Mouse (Mus musculus) embryonic facial prominence, embryonic 12.5 days (tissue): Measurements from ENCODE around the gene Pde5a. TPM values are rescaled to one million over a fixed set of nuclear protein-coding genes. Genes with fewer than 3 reads are reported as not detected.

Source experiments
- ATAC-seq: fragments of 200-750 bp; cut with Nextera tagmentation; 2 replicates; pipeline ENCODE4 v1.8.0; 2017; ENCODE audit not compliant: insufficient number of reproducible peaks, insufficient read depth, low FRiP score, low TSS enrichment
- H3K27ac ChIP-seq: fragments of 300-500 bp; sonication (generic); 2 replicates; pipeline ENCODE4 v1.5.1; 2016; ENCODE audit warnings: mild to moderate bottlenecking
- H3K27me3 ChIP-seq: fragments of 300-500 bp; sonication (generic); 2 replicates; pipeline ENCODE4 v1.6.1; 2016; ENCODE audit warnings: mild to moderate bottlenecking, moderate library complexity
- H3K36me3 ChIP-seq: fragments of 300-500 bp; sonication (generic); 2 replicates; pipeline ENCODE4 v1.6.1; 2016; ENCODE audit warnings: mild to moderate bottlenecking
- H3K4me1 ChIP-seq: fragments of 300-500 bp; sonication (generic); 2 replicates; pipeline ENCODE4 v1.6.1; 2016
- H3K4me2 ChIP-seq: fragments of 300-500 bp; sonication (generic); replicated peaks from 2 replicates; pipeline ENCODE4 v1.6.1; 2016; ENCODE audit warnings: mild to moderate bottlenecking, moderate library complexity
- H3K4me3 ChIP-seq: fragments of 300-500 bp; sonication (generic); 2 replicates; pipeline ENCODE4 v1.5.1; 2016; ENCODE audit warnings: mild to moderate bottlenecking
- H3K9ac ChIP-seq: fragments of 300-500 bp; sonication (generic); 2 replicates; pipeline ENCODE4 v1.6.1; 2016; ENCODE audit warnings: mild to moderate bottlenecking, moderate library complexity
- H3K9me3 ChIP-seq: fragments of 300-500 bp; sonication (generic); 2 replicates; pipeline ENCODE4 v1.6.1; 2016; ENCODE audit warnings: mild to moderate bottlenecking, moderate library complexity
- WGBS: fragments of 180-500 bp; shearing (Covaris S2); methylation state at CpG from one replicate; pipeline ENCODE4 v1.1.7; 2016; 5-methylcytosine and 5-hydroxymethylcytosine counted together
- polyA plus RNA-seq: library from polyadenylated mRNA; unstranded; fragments of >200 nt; fragmentation: Nextera tagmentation; extraction: Ambion mirVana; gene quantifications from 2 replicates; pipeline ENCODE4 v1.2.1, GENCODE M21; 2016

Pde5a gene
- polyA plus RNA-seq, 1 experiment from 2014 or later = 5.2 TPM

DNA sequence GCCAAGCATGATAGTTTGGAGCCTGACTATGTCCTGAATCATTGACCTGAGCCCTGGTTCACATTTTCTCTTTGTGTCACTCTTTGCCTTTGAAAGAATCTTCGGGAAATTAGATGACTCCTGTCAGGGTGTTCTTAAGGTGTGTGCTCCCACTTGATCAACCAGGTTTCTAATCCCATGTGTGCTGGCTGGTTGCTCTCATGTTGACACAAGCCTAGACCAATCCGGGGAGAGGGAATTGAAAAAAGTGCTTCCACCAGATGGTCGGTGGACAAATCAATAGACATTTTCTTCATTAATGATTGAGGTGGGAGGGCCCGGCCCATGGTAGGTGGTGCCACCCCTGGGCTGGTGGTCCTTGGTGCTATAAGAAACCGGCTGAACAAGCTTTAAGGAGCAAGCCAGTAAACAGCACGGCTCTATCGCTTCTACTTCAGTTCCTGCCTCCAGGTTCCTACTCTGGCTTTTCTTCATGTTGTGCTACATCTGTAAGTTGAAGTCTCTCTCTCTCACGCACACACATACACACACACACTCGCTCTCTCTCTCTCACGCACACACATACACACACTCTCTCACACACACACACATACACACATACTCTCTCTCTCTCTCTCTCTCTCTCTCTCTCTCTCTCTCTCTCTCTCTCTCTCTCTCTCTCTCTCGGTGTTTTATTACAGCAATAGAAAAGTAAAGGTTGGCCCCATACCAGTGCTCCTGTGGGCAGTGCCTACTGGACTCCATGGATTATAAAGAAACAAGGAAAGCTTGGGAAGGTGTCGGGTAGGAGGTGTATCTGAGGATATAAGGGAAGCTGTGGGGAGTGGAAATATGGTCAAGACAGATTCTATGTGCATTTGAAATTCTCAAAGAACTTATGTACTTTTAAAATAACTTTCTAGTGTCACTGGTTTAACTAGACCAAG lies 132.1 kb downstream of the Pde5a start:
- WGBS = 81% methylated on average over 12 of the region's 12 CpGs
- ATAC-seq = no peak
- Histone ChIP-seq H3K4me2 (no peak overlapping the region), H3K9me3 (no peaks in the 10 kb centered on the region), H3K36me3 (no peaks in the 10 kb centered on the region), H3K4me3 (no peak overlapping the region), H3K9ac (no peak overlapping the region), H3K4me1 (no peaks in the 10 kb centered on the region), H3K27ac (no peak overlapping the region), H3K27me3 (no peaks in the 10 kb centered on the region)

DNA sequence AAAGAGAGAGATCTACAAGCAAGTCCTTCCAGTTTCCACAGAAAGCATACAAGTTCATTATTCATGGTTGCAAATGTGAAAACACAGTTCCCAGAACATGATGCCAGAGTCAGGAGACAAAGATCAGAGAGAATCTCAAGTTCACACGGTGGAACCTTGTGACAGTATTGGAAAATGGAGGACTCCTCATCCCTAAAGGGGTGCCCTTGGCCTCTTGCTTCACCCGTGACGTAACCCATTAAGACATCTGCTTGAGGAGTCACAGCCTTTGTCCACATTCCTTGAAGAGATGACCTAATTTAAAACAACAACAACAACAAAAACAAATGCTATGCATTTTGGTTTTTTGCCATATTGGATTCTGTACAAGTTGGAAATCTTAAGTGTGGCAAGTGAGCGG lies 136.3 kb downstream of the Pde5a start:
- H3K4me1 ChIP-seq = no peaks in the 10 kb centered on the region
- 88% methylated on average over 4 of the region's 4 CpGs for WGBS
- H3K9me3 ChIP-seq = no peaks in the 10 kb centered on the region
- ATAC-seq = no peak
- H3K4me2 ChIP-seq = no peak overlapping the region
- H3K4me3 ChIP-seq = no peak overlapping the region
- no peak overlapping the region for H3K27ac ChIP-seq
- no peak overlapping the region for H3K9ac ChIP-seq
- no peaks in the 10 kb centered on the region for H3K27me3 ChIP-seq
- no peaks in the 10 kb centered on the region for H3K36me3 ChIP-seq

DNA sequence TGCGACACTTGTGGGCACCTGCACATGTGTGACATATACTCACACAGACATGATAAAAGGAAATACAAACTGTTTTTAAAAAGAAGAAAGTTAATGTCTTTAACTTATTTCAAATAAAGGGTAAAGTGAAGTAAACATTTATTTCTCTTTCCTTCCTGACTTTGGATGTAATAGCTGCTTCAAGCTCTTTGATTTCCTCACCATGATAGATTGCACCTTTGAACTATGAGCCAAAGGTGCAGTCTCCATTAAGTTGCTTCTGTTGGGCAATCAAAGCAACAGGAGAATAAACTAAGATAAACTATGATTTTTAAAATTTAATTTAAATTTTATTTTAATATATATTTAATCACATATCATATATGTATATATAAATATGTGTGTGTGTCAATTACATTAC lies 139.5 kb downstream of the Pde5a start:
- H3K4me1 ChIP-seq = no peaks in the 10 kb centered on the region
- H3K4me3 ChIP-seq = no peak overlapping the region
- no peaks in the 10 kb centered on the region for H3K27me3 ChIP-seq
- no peak for ATAC-seq
- H3K9ac ChIP-seq = no peak overlapping the region
- H3K27ac ChIP-seq = no peak overlapping the region
- H3K36me3 ChIP-seq = no peaks in the 10 kb centered on the region
- WGBS = 96% methylated on average over 1 of the region's 1 CpGs
- H3K4me2 ChIP-seq = no peak overlapping the region
- H3K9me3 ChIP-seq = no peaks in the 10 kb centered on the region

DNA sequence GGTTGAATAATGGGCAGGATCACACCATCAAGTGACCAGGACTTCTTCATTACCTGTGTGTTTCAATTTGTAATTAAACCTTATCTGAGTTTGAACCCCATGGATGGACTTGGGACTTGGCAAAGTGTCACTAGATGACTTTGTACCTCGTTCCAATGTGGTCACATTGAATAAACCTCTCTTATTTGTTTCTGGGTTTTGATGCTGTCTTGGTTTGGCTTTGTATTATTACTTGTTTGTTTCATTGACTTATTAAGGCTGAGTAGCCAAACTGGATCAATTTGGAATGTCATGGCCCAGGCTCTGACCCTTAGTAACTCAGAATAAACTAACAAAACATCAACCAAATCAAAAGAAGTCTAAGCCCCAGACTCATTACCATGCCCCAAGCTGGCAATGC lies 142.8 kb downstream of the Pde5a start:
- Histone ChIP-seq H3K27me3 (no peaks in the 10 kb centered on the region), H3K36me3 (no peaks in the 10 kb centered on the region), H3K4me3 (no peak overlapping the region), H3K4me1 (no peaks in the 10 kb centered on the region), H3K4me2 (no peak overlapping the region), H3K9me3 (no peaks in the 10 kb centered on the region), H3K9ac (no peak overlapping the region), H3K27ac (no peak overlapping the region)
- ATAC-seq = no peak
- WGBS = 85% methylated on average over 1 of the region's 1 CpGs

DNA sequence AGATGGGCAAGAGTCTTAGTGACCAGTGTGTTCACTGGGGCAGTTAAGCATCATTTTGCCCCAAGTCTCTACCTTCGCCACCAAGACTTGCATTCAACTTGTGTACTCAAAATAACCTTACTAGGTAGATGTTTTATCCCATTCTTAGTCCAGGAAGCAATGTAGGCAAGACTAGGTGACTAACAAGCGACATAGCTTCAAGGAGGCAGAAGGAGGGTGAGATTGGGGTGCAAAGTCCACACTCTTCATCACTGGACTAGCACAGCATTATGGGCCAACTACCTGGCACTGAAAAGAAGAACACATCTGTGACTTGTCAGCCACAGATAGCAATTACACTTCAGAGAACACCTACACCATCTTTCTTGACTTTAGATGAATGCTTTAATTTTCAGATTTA lies 148.1 kb downstream of the Pde5a start:
- 91% methylated on average over 2 of the region's 2 CpGs for WGBS
- Histone ChIP-seq H3K4me3 (no peak overlapping the region), H3K9me3 (no peaks in the 10 kb centered on the region), H3K36me3 (no peaks in the 10 kb centered on the region), H3K27me3 (no peaks in the 10 kb centered on the region), H3K4me2 (no peak overlapping the region), H3K4me1 (no peaks in the 10 kb centered on the region), H3K9ac (no peak overlapping the region), H3K27ac (no peak overlapping the region)
- no peak for ATAC-seq

DNA sequence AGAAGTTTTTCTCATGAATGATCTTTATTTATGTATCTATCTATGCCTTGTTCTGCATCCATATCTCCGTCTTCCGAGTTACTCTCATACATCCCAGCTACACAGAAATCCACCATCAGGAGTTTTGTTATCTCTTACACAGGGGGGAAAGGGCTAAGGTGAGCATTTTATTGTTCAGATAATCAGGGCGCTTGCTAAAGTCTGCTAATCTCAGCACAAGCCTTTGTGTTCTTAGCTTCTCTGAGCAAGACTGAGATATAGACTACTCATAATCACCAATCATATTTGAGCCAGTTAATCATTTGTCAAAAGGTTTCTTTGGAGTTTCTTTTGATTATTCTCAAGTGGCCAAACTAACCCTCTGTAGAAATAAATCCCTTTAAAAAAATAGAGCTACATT lies 148.8 kb downstream of the Pde5a start:
- no peaks in the 10 kb centered on the region for H3K27me3 ChIP-seq
- 89% methylated on average over 3 of the region's 3 CpGs for WGBS

DNA sequence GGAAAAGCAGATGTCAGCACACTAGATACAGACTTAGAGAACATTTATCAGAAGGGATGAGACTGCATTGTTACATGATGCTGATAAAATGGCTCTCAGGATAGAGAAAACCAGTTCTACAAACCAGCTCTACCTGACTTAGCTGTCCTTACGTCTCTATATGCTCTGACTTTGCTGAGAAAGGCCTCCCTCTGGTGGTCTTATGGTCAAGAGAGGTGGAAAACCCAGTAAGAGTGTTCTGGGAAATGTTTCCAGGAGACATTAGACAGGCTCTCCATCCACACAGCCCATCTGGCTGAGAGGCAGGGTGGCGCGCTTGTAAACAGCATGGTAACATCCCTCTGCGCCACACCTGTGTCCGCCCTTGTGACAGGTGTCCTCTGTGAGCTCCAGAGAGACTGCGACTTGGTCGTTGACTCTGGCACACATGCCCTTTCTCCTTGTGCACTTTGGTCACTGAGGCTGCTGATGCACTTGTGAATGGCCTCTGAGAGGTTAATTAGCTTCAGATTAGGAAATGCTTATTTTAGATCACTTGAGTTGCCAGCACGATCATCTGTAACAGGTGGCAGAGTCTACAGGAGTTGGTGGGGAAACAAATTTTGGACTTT lies 150.1 kb downstream of the Pde5a start:
- Histone ChIP-seq H3K4me1 (no peaks in the 10 kb centered on the region), H3K4me3 (no peak overlapping the region), H3K9ac (no peak overlapping the region), H3K36me3 (no peaks in the 10 kb centered on the region), H3K27me3 (no peaks in the 10 kb centered on the region), H3K9me3 (no peaks in the 10 kb centered on the region), H3K4me2 (no peak overlapping the region), H3K27ac (no peak overlapping the region)
- 79% methylated on average over 8 of the region's 8 CpGs for WGBS
- ATAC-seq = no peak

More for the DNA sequence above, 148.8 kb downstream of the Pde5a start:
- Histone ChIP-seq H3K36me3 (no peaks in the 10 kb centered on the region), H3K4me1 (no peaks in the 10 kb centered on the region), H3K4me3 (no peak overlapping the region), H3K27ac (no peak overlapping the region), H3K9ac (no peak overlapping the region), H3K4me2 (no peak overlapping the region), H3K9me3 (no peaks in the 10 kb centered on the region)
- ATAC-seq = no peak

DNA sequence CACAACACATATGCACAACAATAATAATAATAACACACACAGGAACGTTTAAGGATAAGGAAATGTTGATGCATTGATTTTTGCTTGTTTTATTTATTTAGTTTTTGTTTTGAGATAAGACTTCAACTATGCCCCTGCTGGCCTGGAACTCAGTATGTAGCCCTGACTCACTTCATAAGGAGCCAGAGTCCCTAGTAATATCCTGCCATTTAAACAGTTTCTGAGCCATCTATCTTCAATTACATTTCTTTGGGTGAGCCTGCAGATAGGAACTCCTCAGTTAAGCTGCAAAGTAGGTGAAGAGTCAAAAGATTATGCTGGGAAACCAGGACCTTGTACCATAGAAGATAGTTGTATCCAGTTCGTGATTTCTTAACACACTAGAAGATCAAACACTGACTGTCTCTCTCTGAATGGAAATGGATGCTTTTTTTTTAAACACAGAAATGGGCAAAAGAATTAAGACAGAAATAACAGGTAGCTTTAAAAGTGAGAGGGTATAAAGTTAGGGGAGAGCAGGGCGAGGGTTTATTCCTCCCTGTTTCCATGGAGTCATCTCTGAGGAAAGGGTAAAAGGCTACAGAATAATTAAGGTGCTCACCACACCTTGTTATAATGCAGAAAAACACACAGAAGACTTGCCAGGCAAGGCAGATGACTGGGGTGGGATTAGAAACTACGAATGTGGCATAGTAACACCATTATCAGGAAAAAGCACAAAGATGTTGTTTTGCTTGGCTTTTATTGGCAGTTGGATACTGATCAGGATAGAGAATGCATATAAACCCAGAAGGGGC lies 159.0 kb downstream of the Pde5a start:
- Histone ChIP-seq H3K27ac (no peak overlapping the region), H3K4me3 (no peak overlapping the region), H3K36me3 (no peaks in the 10 kb centered on the region), H3K27me3 (no peaks in the 10 kb centered on the region), H3K4me2 (no peak overlapping the region), H3K9me3 (no peaks in the 10 kb centered on the region), H3K4me1 (no peaks in the 10 kb centered on the region), H3K9ac (no peak overlapping the region)
- ATAC-seq = no peak
- WGBS = 77% methylated on average over 4 of the region's 4 CpGs

DNA sequence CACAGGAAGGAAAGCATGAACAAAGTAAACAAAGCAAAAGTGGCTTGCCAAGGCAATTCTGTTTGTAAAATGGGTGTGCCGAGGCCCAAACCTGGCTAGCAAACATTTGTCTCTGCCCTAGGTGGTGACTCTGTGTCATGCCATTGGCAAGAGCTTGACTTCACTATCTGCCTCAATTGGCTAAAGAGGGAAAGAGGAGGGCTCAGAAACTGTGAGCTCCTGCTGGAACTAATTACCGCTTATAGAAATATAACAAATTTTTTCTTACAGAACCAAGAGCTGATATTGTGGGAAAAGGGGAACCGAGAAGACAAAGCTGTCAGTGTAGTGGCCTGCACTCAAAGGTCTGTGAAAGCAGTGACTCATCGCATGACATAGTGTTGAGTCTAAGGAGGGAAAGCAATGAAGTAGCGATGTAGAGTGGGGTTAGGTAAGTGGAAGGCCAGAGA lies 159.6 kb downstream of the Pde5a start:
- H3K4me2 ChIP-seq = no peak overlapping the region
- no peaks in the 10 kb centered on the region for H3K9me3 ChIP-seq
- no peak for ATAC-seq
- H3K36me3 ChIP-seq = no peaks in the 10 kb centered on the region
- no peaks in the 10 kb centered on the region for H3K27me3 ChIP-seq
- H3K27ac ChIP-seq = no peak overlapping the region
- no peak overlapping the region for H3K9ac ChIP-seq
- 75% methylated on average over 5 of the region's 5 CpGs for WGBS
- H3K4me1 ChIP-seq = no peaks in the 10 kb centered on the region
- no peak overlapping the region for H3K4me3 ChIP-seq

DNA sequence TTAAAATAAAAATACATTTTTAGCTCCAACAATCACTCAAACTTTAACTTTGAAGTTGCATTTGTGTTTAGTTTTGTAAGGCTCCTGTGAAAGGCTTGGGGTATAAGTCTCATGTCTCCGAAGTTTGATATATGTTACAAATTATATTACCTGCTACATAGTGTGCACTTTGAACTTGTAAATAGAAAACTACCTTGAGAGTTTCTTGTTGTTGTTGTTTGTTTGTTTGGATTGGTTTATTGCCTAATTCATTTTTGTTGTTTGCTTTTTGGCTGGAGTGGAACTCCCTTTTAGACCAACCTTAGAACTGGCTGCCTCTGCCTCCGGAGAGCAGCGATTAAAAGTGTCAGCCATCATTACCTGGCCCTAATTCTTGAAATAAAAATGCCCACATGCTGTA lies 166.0 kb downstream of the Pde5a start, which contains the start of gene Fabp2:
Fabp2 (plus strand) TSS at position 301 of the 400 bp plus-strand sequence.
- Histone ChIP-seq H3K9ac (no peak within 1 kb of the TSS), H3K27me3 (no peaks in the 10 kb centered on the region), H3K27ac (no peak within 1 kb of the TSS), H3K4me1 (no peaks in the 10 kb centered on the region), H3K4me3 (no peak within 1 kb of the TSS), H3K4me2 (no peak within 1 kb of the TSS), H3K9me3 (no peaks in the 10 kb centered on the region), H3K36me3 (no peaks in the 10 kb centered on the region)
- WGBS = 92% methylated on average over 3 of the region's 3 CpGs
- no peak for ATAC-seq

DNA sequence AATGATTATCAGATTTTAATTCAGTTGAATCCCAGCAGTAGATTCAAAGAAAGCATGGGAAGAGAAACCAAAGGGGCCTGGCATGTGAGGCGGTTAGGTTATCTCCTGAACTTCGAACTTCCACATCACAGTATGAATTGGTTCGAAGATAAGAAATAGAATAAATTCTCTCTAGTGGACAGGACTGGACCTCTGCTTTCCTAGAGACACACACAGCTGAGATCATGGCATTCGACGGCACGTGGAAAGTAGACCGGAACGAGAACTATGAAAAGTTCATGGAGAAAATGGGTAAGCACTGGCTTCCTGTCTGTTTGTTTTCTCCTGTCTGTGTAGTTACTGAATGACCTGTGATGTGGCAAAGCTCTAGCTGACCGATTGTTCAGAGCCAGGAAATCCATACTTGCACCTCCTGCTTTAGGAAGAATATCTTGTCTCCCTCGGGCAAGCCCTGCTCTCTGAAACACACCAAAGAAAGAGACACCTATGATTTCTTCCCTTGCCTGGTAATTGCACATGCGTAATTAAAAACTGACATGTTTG lies 166.5 kb downstream of the Pde5a start:
- H3K9ac ChIP-seq = no peak overlapping the region
- H3K36me3 ChIP-seq = no peaks in the 10 kb centered on the region
- 81% methylated on average over 11 of the region's 11 CpGs for WGBS
- H3K4me2 ChIP-seq = no peak overlapping the region
- no peak for ATAC-seq
- H3K4me1 ChIP-seq = no peaks in the 10 kb centered on the region
- no peaks in the 10 kb centered on the region for H3K9me3 ChIP-seq
- no peak overlapping the region for H3K4me3 ChIP-seq
- H3K27me3 ChIP-seq = no peaks in the 10 kb centered on the region
- no peak overlapping the region for H3K27ac ChIP-seq
